Mouse (Mus musculus): ENCODE results near the gene Sypl. TPM values are rescaled to one million over a fixed set of nuclear protein-coding genes. Genes with fewer than 3 reads are reported as not detected.
A peak's percentile ranks its signal among the peaks of the same experiment; 100 is the strongest.

Gene Sypl
- total and polyA plus RNA-seq, 3 experiments: 13.3 to 110 (median 52.8) TPM

DNA sequence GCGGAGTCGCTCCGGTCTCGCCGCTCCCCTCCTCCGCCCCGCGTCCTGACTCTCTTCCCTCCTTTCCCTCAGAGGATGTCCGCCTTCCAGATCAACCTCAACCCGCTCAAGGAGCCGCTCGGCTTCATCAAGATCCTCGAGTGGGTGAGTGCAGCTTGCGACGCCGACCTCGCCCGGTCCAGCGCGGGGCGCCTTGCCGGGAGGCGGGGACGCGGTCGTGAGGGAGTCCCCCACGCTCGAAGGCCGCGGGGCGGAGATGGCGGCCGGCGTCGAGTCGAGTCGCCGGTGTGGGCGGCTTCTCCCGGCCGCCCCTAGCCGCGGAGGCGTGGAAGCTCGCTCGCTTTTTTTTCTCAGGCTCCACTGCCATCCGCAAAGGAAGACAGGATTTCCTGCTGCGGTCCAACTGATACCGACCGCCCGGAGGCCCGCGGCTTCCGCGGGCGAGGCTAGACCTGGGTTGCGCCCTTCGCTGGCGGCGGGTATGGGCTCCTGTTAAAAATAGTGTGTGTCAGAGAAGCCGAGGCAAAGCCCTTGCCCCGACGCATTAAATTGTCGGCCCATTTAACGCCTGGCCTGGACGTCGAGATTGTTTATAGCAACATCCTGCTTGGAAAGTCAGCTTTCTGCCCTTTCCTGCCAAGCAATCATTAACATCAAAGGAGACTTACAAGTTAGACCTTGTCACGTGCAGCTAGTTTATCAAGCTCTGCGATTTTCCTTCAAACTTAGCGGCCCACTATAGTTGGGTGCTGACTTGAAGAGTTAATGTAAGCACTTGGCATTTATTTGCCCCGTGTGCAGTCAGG, 728 bp downstream of the Sypl start (continued):
- TF ChIP-seq ZC3H11A (IDR thresholded peaks at IDR 0.05; ENCODE audit: low read depth, low read length) (no peak), POLR2AphosphoS5 (IDR thresholded peaks at IDR 0.05; ENCODE audit: borderline replicate concordance, low read depth, low read length) (no peak), SMC3 (IDR thresholded peaks at IDR 0.05; ENCODE audit: low read depth, low read length) (no peak), KAT2A (conservative IDR thresholded peaks at IDR 0.05; ENCODE audit: low read depth, low read length) (no peak)

- no peak for DNase-seq (ENCODE audit: low read depth, low spot score)
- H3K27me3 ChIP-seq (ENCODE audit: control insufficient read depth in 1 of 2, insufficient read depth in 2 of 2, low read length in 2 of 2): no peaks in the 10 kb centered on the region
- H3K27ac ChIP-seq (ENCODE audit: control insufficient read depth, low read depth, low read length): peak overlapping the region; percentile 88
- peaks cover 0 to 36% of the 10 kb centered on the region in 2 experiments; a peak in 2 of 4 replicates for H3K36me3 ChIP-seq (ENCODE audit: control insufficient read depth in 1 of 2, insufficient read depth in 2 of 2, low read length in 2 of 2)
- H3K79me2 ChIP-seq (ENCODE audit: control insufficient read depth, insufficient read depth, low read length, poor library complexity): peaks cover 33% of the 10 kb centered on the region
- H3K4me3 ChIP-seq (ENCODE audit: control insufficient read depth in 1 of 2, insufficient read depth in 1 of 2, low read depth in 2 of 2, low read length in 2 of 2): peak overlapping the region; percentile 82 to 97
- no peaks in the 10 kb centered on the region for H3K9me3 ChIP-seq (replicated peaks; ENCODE audit: insufficient read depth, low read length)
- peaks cover 0 to 3% of the 10 kb centered on the region in 2 experiments; a peak in 2 of 4 replicates for H3K4me1 ChIP-seq (ENCODE audit: control insufficient read depth in 1 of 2, insufficient read depth in 2 of 2, low read length in 2 of 2)
- H3K9ac ChIP-seq (ENCODE audit: control insufficient read depth, low read depth, low read length, poor library complexity, severe bottlenecking): peak overlapping the region; percentile 89
- TF ChIP-seq USF2 (IDR thresholded peaks at IDR 0.05; ENCODE audit: borderline replicate concordance in 1 of 2, insufficient read depth in 1 of 2, low read depth in 1 of 2, low read length in 2 of 2) (peak in 1 of 2 experiments; percentile 3; a peak in 1 of 4 replicates), ZC3H11A (IDR thresholded peaks at IDR 0.05; ENCODE audit: low read depth, low read length) (no peak), MYC (IDR thresholded peaks at IDR 0.05; ENCODE audit: low read depth, low read length) (0 out of 2 replicates have a peak, but pooled peaks have one; percentile 3), NELFE (IDR thresholded peaks at IDR 0.05; ENCODE audit: low read depth, low read length) (no peak), ZNF384 (IDR thresholded peaks at IDR 0.05; ENCODE audit: low read depth, low read length) (no peak), MAX (IDR thresholded peaks at IDR 0.05; ENCODE audit: low read length) (0 out of 2 replicates have a peak, but pooled peaks have one; percentile 11), TBP (IDR thresholded peaks at IDR 0.05; ENCODE audit: low read depth, low read length) (no peak), UBTF (IDR thresholded peaks at IDR 0.05; ENCODE audit: borderline replicate concordance, insufficient read depth, low read depth, low read length) (no peak), MYB (IDR thresholded peaks at IDR 0.05; ENCODE audit: low read depth, low read length) (no peak), MAZ (IDR thresholded peaks at IDR 0.05; ENCODE audit: low read depth, low read length) (no peak), EP300 (IDR thresholded peaks at IDR 0.05; ENCODE audit: low read depth in 1 of 2, low read length in 2 of 2) (no peak), RCOR1 (IDR thresholded peaks at IDR 0.05; ENCODE audit: low read depth, low read length) (no peak), CHD1 (IDR thresholded peaks at IDR 0.05; ENCODE audit: low read depth, low read length) (0 out of 2 replicates have a peak, but pooled peaks have one; percentile 46), RAD21 (IDR thresholded peaks at IDR 0.05; ENCODE audit: low read depth, low read length) (no peak), POLR2A (IDR thresholded peaks at IDR 0.05; ENCODE audit: control insufficient read depth in 1 of 2, insufficient read depth in 1 of 2, low read depth in 1 of 2, low read length in 2 of 2, poor library complexity in 1 of 2) (no peak), MXI1 (IDR thresholded peaks at IDR 0.05; ENCODE audit: low read depth, low read length) (peak; percentile 79), JUND (IDR thresholded peaks at IDR 0.05; ENCODE audit: low read depth, low read length) (no peak), POLR2AphosphoS5 (IDR thresholded peaks at IDR 0.05; ENCODE audit: borderline replicate concordance, low read depth, low read length) (no peak), SMC3 (IDR thresholded peaks at IDR 0.05; ENCODE audit: low read depth, low read length) (no peak), MEF2A (IDR thresholded peaks at IDR 0.05; ENCODE audit: extremely low read depth, insufficient replicate concordance, low read depth, low read length, poor library complexity, severe bottlenecking) (no peak), ELF1 (IDR thresholded peaks at IDR 0.05; ENCODE audit: low read depth, low read length) (no peak), GABPA (IDR thresholded peaks at IDR 0.05; ENCODE audit: low read depth, low read length) (no peak), HCFC1 (IDR thresholded peaks at IDR 0.05; ENCODE audit: low read depth, low read length) (no peak), MAFK (IDR thresholded peaks at IDR 0.05; ENCODE audit: borderline replicate concordance, low read depth, low read length) (no peak), POLR2AphosphoS2 (IDR thresholded peaks at IDR 0.05; ENCODE audit: low read length) (no peak), ZKSCAN1 (IDR thresholded peaks at IDR 0.05; ENCODE audit: low read depth, low read length) (no peak), CHD2 (IDR thresholded peaks at IDR 0.05; ENCODE audit: low read length) (no peak), CTCF (IDR thresholded peaks at IDR 0.05 in 2 of 3, conservative IDR thresholded peaks at IDR 0.05 in 1 of 3; ENCODE audit: control insufficient read depth in 1 of 3, insufficient read depth in 1 of 3, low read depth in 2 of 3, low read length in 3 of 3, poor library complexity in 1 of 3, severe bottlenecking in 1 of 3) (no peak), SIN3A (IDR thresholded peaks at IDR 0.05; ENCODE audit: low read length) (no peak), BHLHE40 (IDR thresholded peaks at IDR 0.05; ENCODE audit: borderline replicate concordance, low read depth, low read length) (no peak), TAL1 (IDR thresholded peaks at IDR 0.05; ENCODE audit: low read length) (no peak), E2F4 (IDR thresholded peaks at IDR 0.05; ENCODE audit: borderline replicate concordance, low read depth, low read length) (no peak)
Observed at GRCm38 (mm10) chr12:32955037-32955436, 1.3 kb downstream of the Sypl start.
